Mouse (Mus musculus): Measurements from ENCODE around the gene Tmem140. TPM values are rescaled to one million over a fixed set of nuclear protein-coding genes. Genes with fewer than 3 reads are reported as not detected.

Tmem140 gene
- total RNA-seq, 2 experiments from 2014 or later: 23.8 to 34.7 TPM

GRCm38 (mm10) chr6:34875966-34876834 is 13.3 kb downstream of the Tmem140 start:
- no peak for DNase-seq

GRCm38 (mm10) chr6:34876835-34877156 is 13.8 kb downstream of the Tmem140 start:
- DNase-seq: no peak

DNA sequence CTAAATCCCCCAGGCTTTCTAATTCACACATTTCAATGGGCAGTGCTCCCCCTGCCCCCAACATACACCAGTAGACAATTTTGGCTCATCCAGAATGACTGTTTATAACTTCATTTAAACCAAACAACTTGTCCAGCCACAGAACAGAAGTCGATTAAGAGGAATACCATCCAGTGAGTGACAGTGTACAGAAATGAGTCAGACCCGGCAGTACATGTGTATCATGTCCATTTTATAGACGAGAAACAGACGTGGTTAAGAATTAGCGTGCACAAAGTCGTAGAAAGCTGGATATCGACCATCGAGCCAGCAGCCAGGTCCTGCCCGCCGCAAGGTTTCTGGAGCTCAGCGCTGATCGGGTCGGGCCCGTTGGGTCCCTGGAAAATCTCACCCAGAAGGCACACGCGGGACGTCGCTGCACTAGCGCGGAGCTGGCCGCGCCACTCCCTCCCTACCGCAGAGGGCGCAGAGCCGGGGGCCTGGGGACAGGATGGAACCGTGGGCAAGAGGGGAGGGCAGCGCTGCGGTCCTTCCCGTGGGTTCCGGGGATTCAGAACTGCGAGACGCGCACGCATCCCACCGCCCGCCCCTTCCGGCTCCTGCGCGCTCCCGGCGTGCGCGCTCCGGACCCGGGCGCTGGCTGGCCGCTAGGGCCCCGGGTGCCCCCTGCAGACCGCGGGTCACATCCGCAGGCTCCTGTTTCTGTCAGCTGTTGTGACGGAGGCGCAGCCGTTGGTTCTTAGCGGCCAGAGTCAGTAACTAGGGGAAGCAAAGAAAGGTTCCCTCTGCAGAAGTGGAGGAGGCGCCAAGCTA is 14.8 kb downstream of the Tmem140 start, which contains the start of gene Cyren:
TSS of gene Cyren (minus strand) at position 552 of the 813 bp plus-strand sequence.
- peak; percentile 97 for DNase-seq

GRCm38 (mm10) chr6:34879101-34879740 is 16.3 kb downstream of the Tmem140 start:
- DNase-seq: no peak

- DNase-seq: peak; percentile 66
Observed at GRCm38 (mm10) chr6:34879911-34880475, 17.0 kb downstream of the Tmem140 start.

- no peak for DNase-seq
Observed at GRCm38 (mm10) chr6:34884724-34885123, 21.8 kb downstream of the Tmem140 start.

DNA sequence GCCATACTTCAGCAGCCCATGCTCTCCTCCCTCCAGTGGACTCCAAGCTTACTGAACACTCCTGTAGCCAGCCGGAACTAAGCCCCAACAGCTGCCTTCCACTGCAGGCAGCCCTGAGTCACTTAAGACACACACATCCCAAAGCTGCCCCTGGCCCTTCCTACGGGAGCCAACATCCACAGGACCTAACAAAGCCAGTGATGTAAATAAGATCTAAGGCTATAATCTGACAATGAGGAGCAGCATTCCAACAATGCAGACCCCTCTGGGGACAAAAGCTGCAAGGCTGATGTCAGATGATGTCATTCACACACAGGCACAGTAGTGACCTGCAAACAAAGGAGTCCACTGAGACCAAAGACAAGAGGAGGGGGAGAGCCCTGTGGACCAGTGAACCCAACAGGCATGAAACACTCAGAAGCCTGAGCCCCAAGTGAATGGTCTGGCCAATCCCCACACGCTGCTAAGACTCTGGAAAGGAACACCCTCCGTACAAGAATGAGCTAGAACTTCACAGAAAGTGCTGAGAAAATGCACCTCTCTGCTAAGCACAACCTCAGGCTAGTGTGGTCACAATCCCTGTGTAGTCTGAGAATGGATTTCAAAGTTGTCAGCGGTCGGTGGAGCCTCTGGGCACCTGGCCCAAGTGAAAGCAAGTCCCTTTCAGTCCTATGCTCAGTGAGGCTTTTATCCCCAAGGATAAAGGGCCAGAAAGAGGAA is 24.3 kb downstream of the Tmem140 start:
- no peak for DNase-seq

GRCm38 (mm10) chr6:34889185-34889584 is 26.2 kb downstream of the Tmem140 start:
- DNase-seq: no peak

DNA sequence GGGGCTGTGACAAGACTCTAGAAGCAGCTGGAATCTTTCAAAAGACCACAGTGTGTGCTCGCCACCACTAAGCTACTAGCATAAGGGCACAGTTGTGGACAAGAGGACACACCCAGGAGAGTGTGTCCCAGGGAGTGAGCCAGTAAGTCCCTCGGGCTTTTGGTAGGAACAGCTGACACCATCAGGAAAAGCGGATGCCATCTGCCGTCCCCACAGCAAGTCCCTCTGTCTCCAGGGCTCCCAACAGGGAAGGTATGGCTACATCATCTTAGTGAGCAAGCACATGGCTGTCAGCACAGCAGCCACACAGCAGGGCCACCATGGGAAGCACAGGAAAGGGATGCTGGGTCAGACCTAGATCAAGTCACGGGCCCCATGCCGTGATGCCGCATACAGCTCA is 32.6 kb downstream of the Tmem140 start:
- no peak for DNase-seq

- no peak for DNase-seq
Observed at GRCm38 (mm10) chr6:34896168-34896780, 33.3 kb downstream of the Tmem140 start.

- peak; percentile 60 for DNase-seq
Observed at GRCm38 (mm10) chr6:34899127-34899526, 36.2 kb downstream of the Tmem140 start.

DNA sequence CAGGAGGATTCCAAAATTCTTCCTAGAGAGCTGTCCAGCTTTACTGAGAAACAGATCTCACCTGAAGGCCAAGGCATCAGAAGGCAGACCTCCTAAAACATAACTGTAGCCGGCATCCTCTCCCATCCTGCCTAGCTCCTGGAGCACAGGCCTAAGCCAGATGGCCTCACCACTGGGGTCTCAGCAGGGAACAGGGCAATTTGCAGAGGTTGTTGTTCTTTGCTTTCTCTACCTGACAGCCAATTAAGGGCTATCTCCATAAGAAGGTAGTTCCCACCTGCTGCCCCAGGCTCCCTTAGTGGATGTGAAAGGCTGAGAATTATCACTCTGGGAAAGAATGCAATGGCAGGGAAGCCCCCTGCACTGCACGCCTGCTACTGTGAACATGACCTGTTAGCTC is 38.0 kb downstream of the Tmem140 start:
- no peak for DNase-seq

- DNase-seq: no peak
Observed at GRCm38 (mm10) chr6:34901911-34902444, 39.0 kb downstream of the Tmem140 start.

- DNase-seq: no peak
Observed at GRCm38 (mm10) chr6:34902578-34902977, 39.6 kb downstream of the Tmem140 start.

- DNase-seq: no peak
Observed at GRCm38 (mm10) chr6:34903441-34903840, 40.5 kb downstream of the Tmem140 start.

GRCm38 (mm10) chr6:34903851-34904250 is 40.9 kb downstream of the Tmem140 start:
- DNase-seq: no peak

DNA sequence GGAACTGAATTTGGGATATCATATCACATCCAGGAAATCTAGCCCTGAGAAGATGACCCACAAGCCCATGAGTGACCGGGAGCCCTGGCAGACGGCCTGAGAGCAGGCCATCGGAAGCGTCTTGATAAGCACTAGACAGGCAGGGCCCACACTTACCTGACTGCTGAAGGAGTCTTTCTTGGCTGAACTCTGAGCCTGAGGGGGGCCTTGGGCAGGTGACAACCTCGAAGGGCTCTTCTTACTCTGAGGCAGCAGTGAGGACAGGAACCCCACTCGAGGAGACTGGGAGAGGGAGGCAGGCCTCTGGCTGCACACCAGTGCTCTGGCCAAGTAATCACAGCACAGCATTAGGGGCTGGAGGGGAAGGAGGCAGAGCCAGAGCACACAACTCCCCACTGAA is 41.4 kb downstream of the Tmem140 start:
- DNase-seq: no peak

DNA sequence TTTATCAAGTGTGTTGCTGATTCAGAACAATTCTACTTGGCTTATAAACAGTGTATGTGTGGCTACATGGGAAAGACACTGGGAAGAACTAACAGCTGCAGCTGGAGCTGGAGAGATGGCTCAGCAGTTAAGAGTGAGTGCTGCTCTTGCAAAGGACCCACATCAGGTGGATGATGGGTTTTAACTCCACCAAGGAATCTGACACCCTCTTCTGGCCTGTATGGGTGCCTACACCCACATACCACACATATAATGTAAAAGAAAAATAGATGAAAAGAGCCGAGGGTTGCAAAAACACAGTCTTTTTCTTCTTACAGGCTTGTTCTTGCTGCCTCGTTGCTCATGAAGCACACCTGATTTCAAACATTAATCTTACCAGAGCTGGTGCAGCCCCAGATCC is 43.2 kb downstream of the Tmem140 start:
- no peak for DNase-seq

DNA sequence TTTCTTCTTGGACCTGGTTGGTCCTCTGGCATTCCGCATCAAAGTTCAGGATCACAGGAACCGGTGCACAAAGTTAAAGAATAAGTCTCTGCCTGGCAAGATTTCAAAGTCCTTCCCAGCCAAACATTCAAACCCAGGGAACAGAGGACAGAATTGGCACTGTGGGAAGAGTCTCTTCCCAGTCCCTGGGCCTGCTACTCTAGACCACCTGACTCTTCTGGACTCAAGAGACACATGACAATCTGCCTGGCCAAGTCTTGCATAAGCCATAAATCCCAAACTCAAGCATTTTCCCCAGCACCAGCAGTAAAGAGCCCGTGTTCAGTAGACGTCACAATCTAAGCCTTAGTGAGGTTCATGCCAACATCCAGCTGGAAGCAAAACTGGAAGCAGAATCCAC is 43.7 kb downstream of the Tmem140 start:
- DNase-seq: peak; percentile 43

DNA sequence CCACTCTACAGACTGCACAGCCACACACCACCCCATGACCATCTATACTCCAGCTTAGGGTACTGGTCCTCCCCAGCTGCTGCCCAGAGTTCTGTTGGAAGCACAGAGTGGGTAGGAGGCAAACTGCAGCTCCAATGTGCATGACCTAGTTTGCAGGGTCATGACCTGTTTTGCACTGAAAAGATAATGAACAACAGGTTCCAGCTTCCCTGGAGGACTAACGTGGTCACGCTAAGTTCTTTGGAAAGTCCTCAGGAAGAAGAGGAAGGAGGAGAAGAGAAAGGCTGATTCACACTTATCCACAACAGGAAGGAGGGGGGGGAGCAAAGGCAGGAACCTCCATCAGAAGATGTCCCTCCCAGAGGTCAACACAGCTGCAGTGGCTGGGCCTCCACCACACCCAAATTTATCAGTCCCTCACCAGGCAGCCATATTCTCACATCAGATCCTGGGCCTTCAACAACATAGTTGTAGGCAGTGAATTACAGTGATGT is 44.2 kb downstream of the Tmem140 start:
- no peak for DNase-seq
